Mouse (Mus musculus) heart, postnatal 25 days (tissue): Measurements from ENCODE around the gene Vmn1r191. TPM values are rescaled to one million over a fixed set of nuclear protein-coding genes. Genes with fewer than 3 reads are reported as not detected.
"Not testable (repeated sequence)": the region's sequence is repeated elsewhere in the genome, so short reads cannot be mapped to it uniquely, and the experiment has no call there.

Source experiments
- DNase-seq: peaks from one replicate; pipeline ENCODE4 v3.0.0; 2022; ENCODE audit warnings: low spot score
- intact Hi-C: fragments of 180-260 bp; cut with DNase I; formaldehyde crosslinking; loops from one replicate; pipeline ENCODE4 v1.15.1; 2025
- microRNA-seq: library from miRNA; unstranded; fragments of <30 nt; microRNA quantifications from one replicate; pipeline ENCODE4 v1.2.0, GENCODE M21; 2022
- total RNA-seq, 2 experiments: library from RNA; stranded (reverse); gene quantifications; 2 replicates each; pipeline ENCODE4 v1.2.3; 2021

Vmn1r191 gene
- not detected for total RNA-seq

GRCm38 (mm10) chr13:22183869-22184268, at the start of gene Vmn1r191:
TSS of gene Vmn1r191 (minus strand) at chr13:22183969.
- DNase-seq = no peak
- intact Hi-C loops = no loop called here

DNA sequence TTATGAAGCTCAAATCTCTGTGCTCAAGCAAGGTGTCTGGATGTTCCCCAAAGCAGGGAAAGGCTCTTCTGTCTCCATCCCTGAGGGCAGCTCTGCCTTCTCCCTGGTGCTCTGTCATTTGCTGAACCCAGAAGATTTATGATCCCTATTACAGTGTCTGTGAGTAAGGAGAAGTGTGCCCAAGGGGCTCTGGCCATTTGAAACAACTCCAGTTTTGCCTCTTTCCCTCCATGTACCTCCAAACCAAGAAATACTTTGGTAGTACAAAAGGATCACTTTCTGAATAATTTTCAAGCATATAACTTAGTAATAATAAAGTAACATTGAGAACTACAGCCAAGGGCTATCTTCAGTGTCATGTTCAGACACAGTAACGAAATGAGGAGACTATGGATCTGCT, 39.3 kb upstream of the Vmn1r191 start, which contains the start of gene Vmn1r193:
Gene Vmn1r193, minus strand, starts transcription at position 101 of the 400 bp plus-strand sequence.
- intact Hi-C loops, DNase-seq: not testable (repeated sequence)

GRCm38 (mm10) chr13:22192756-22193155, 9.0 kb upstream of the Vmn1r191 start:
- intact Hi-C loops, DNase-seq: not testable (repeated sequence)

DNA sequence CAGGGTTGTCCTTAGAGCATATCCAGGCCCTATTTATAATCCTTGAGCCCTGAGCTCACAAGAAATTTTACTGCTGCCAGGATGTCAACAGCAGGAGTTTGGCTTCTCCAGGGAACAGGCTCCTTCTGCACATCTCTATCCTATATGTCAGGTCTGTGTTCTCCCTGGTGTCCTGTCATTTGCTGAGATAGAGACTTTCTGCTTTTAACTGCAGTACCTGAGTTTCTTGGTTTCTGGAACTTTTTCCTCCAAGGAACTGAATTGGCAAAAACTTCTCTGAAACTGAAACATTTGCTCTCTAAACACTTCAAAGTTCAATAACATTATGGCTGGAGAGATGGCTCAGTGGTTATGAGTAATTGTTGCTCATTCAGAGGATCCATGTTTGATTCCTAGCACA, 7.3 kb upstream of the Vmn1r191 start, which contains the start of gene Vmn1r192:
Gene Vmn1r192, minus strand, starts transcription at position 101 of the 400 bp plus-strand sequence.
- DNase-seq = no peak

DNA sequence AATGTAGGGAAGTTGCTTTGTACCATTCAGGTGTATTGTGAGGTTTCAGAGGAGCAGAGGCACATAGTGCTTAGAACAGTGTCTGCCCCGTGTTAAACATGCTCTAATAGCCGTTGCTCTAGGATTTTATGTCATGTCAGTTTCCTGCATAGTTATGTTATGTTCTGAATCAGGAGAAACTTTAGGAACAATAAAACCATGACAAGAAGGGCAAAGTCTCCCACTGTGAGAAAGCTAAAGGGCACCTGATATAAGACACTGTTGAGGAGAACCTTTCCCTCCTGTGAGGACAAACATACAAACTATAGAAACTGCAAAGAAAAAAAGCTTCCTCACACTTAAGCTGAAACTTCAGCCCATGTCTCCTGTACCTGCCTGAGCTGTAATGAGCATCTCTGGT, 6.6 kb upstream of the Vmn1r191 start:
- DNase-seq = no peak
- intact Hi-C loops = no loop called here

More for the DNA sequence above, 7.3 kb upstream of the Vmn1r191 start, which contains the start of gene Vmn1r192:
- intact Hi-C loops = no loop called here

GRCm38 (mm10) chr13:22189313-22189712, 5.5 kb upstream of the Vmn1r191 start:
- intact Hi-C loops = no loop called here
- no peak for DNase-seq

- peak; percentile 1 for DNase-seq
- intact Hi-C loops = no loop called here
These were observed 15.4 kb downstream of the Vmn1r191 start for GRCm38 (mm10) chr13:22168416-22168815.

- DNase-seq, intact Hi-C loops: not testable (repeated sequence)
These were observed 47.1 kb downstream of the Vmn1r191 start for GRCm38 (mm10) chr13:22136495-22137293.

Small RNA genes within 50 kb of the gene (microRNA-seq; reads per million reads assigned to microRNA genes)
- gene Gm23282 = not detected
- not detected for gene Gm25084

Other genes starting within 250 kb of the Vmn1r191 start
- gene Zfp184, start 238.9 kb downstream of the Vmn1r191 start, total RNA-seq = under 1 TPM; 0.56 to 0.68 TPM
- gene Pom121l2, start 202.8 kb downstream of the Vmn1r191 start, total RNA-seq = not detected
- gene Prss16, start 174.2 kb downstream of the Vmn1r191 start, total RNA-seq = not detected
- 10 to 100 TPM; 32.9 to 34.9 TPM for gene Hist1h2ah, start 148.4 kb downstream of the Vmn1r191 start, total RNA-seq
- gene Hist1h2bk, start 148.1 kb downstream of the Vmn1r191 start, total RNA-seq = 10 to 100 TPM; 17.2 to 23.4 TPM
- 10 to 100 TPM; 17.8 to 19.0 TPM for gene Hist1h4i, start 142.6 kb downstream of the Vmn1r191 start, total RNA-seq
- 10 to 100 TPM in 1 of 2 experiments, 1 to 10 TPM in 1; 7.9 to 12.1 TPM for gene Hist1h2ag, start 141.0 kb downstream of the Vmn1r191 start, total RNA-seq
- 10 to 100 TPM in 1 of 2 experiments, 1 to 10 TPM in 1; 5.6 to 14.3 TPM for gene Hist1h2bj, start 140.8 kb downstream of the Vmn1r191 start, total RNA-seq
- not detected for gene Vmn1r188, start 99.5 kb downstream of the Vmn1r191 start, total RNA-seq
- not detected for gene Vmn1r189, start 78.1 kb downstream of the Vmn1r191 start, total RNA-seq
- gene Vmn1r192, start 7.2 kb upstream of the Vmn1r191 start, total RNA-seq = not detected
- gene Vmn1r193, start 39.2 kb upstream of the Vmn1r191 start, total RNA-seq = not detected
- gene Vmn1r194, start 60.2 kb upstream of the Vmn1r191 start, total RNA-seq = not detected
- not detected for gene Vmn1r195, start 86.6 kb upstream of the Vmn1r191 start, total RNA-seq
- gene Vmn1r196, start 106.0 kb upstream of the Vmn1r191 start, total RNA-seq = not detected
- gene Vmn1r197, start 140.6 kb upstream of the Vmn1r191 start, total RNA-seq = not detected
- gene Vmn1r198, start 166.4 kb upstream of the Vmn1r191 start, total RNA-seq = not detected
- not detected for gene Vmn1r199, start 195.8 kb upstream of the Vmn1r191 start, total RNA-seq
- not detected for gene Vmn1r200, start 206.4 kb upstream of the Vmn1r191 start, total RNA-seq